Comparison of ENCODE assay signal across 20 mouse cellular contexts in genomic region chr7:101695483-101695882, GRCm38 (mm10). TPM values are rescaled to one million over a fixed set of nuclear protein-coding genes. Genes with fewer than 3 reads are reported as not detected.
DNase-seq lines count a peak whose midpoint lies in the region; ATAC-seq and TF ChIP-seq lines count a peak whose summit lies in the region.
"Had no signal": no experiment of that assay in that cellular context is flagged by ENCODE, and none has a peak within 500 bp of the region (broad histone marks: within the 10 kb centered on the region; RNA-seq: fewer than 3 reads in every experiment).

No protein-coding gene starts in this region.

- TF ChIP-seq CTCF in cerebellum, adult 2 months (IDR thresholded peaks at IDR 0.05; ENCODE audit: borderline replicate concordance, insufficient read depth, low read depth, low read length): no peak
- no peak for TF ChIP-seq CTCF in left cerebral cortex, adult 2 months (IDR thresholded peaks at IDR 0.05)

- H3K9me3 ChIP-seq in hindbrain, embryonic 16.5 days (ENCODE audit: control insufficient read depth, low read length): no peaks in the 10 kb centered on the region
- H3K9me3 ChIP-seq in hindbrain, embryonic 11.5 days (ENCODE audit: control insufficient read depth, low read length): no peaks in the 10 kb centered on the region
- H3K9me3 ChIP-seq: forebrain, embryonic 10.5 days; hindbrain, embryonic 13.5 days; stomach, embryonic 15.5 days had no signal

- peaks cover 8% of the 10 kb centered on the region for H3K4me1 ChIP-seq in hindbrain, embryonic 16.5 days (ENCODE audit: control insufficient read depth, insufficient read depth, low read depth, low read length)
- H3K4me1 ChIP-seq in hindbrain, embryonic 11.5 days (replicated peaks; ENCODE audit: control insufficient read depth, insufficient read depth, low read length): no peaks in the 10 kb centered on the region
- H3K4me1 ChIP-seq in cerebellum, adult 2 months (ENCODE audit: control insufficient read depth, insufficient read depth, low read length): peaks cover 13% of the 10 kb centered on the region
- H3K4me1 ChIP-seq: stomach, embryonic 15.5 days had no signal

- H3K27ac ChIP-seq in hindbrain, embryonic 16.5 days (ENCODE audit: low read depth, low read length): no peak overlapping the region
- H3K27ac ChIP-seq in hindbrain, embryonic 11.5 days (ENCODE audit: low read depth, low read length): no peak overlapping the region
- H3K27ac ChIP-seq in cerebellum, adult 2 months (ENCODE audit: insufficient read depth, low read length): no peak overlapping the region
- no peak overlapping the region for H3K27ac ChIP-seq in left cerebral cortex, adult 2 months
- H3K27ac ChIP-seq: forebrain, embryonic 10.5 days; heart, adult 2 months; hindbrain, embryonic 13.5 days; kidney, postnatal 0 days; stomach, embryonic 15.5 days had no signal

- no peaks in the 10 kb centered on the region for H3K36me3 ChIP-seq in hindbrain, embryonic 16.5 days (ENCODE audit: control insufficient read depth, insufficient read depth, low read length)
- H3K36me3 ChIP-seq in hindbrain, embryonic 11.5 days (ENCODE audit: control insufficient read depth, insufficient read depth, low read length): no peaks in the 10 kb centered on the region
- H3K36me3 ChIP-seq: stomach, embryonic 15.5 days had no signal

- peak; percentile 30; the same call in 1 of the 2 replicates for ATAC-seq in hindbrain, embryonic 16.5 days
- no peak for ATAC-seq in hindbrain, embryonic 11.5 days (ENCODE audit: low FRiP score)
- ATAC-seq: CD4-positive, CD25-positive, alpha-beta regulatory T cell, adult 4 months; forebrain, embryonic 16.5 days; inflammation-experienced regulatory T-cells, adult 6 months had no signal

- no peak for DNase-seq in hindbrain, embryonic 11.5 days (ENCODE audit: low spot score)
- peak; percentile 61 for DNase-seq in brain, adult 2 months (ENCODE audit: low read depth, low spot score)
- DNase-seq in cerebellum, adult 2 months: peak; percentile 56 to 74
- DNase-seq in cerebellum, postnatal 25 days: peak; percentile 51 to 68
- DNase-seq in adrenal gland, adult 18-20 months (ENCODE audit: low spot score in 2 of 2): no peak
- no peak for DNase-seq in left cerebral cortex, adult 2 months (ENCODE audit: extremely low spot score in 1 of 2, low spot score in 2 of 2)
- DNase-seq: adrenal gland, postnatal 36 days; gastrocnemius, postnatal 25 days; heart, adult 2 months; kidney, adult 2 months; thymus, postnatal 36 days had no signal

- H3K4me2 ChIP-seq in hindbrain, embryonic 16.5 days (ENCODE audit: low read length): no peak overlapping the region
- H3K4me2 ChIP-seq in hindbrain, embryonic 11.5 days (replicated peaks; ENCODE audit: low read depth, low read length): no peak overlapping the region
- H3K4me2 ChIP-seq: hindbrain, embryonic 13.5 days; midbrain, embryonic 11.5 days; stomach, embryonic 15.5 days had no signal

- no peak overlapping the region for H3K9ac ChIP-seq in hindbrain, embryonic 16.5 days (ENCODE audit: low read depth, low read length)
- no peak overlapping the region for H3K9ac ChIP-seq in hindbrain, embryonic 11.5 days (ENCODE audit: low read depth, low read length)
- H3K9ac ChIP-seq: hindbrain, embryonic 13.5 days; stomach, embryonic 15.5 days had no signal

- WGBS in hindbrain, embryonic 16.5 days: 45% methylated on average over 5 of the region's 5 CpGs
- WGBS in hindbrain, embryonic 11.5 days: 75% methylated on average over 5 of the region's 5 CpGs
- 6% methylated on average over 5 of the region's 5 CpGs for WGBS in cerebellum, adult 2 months

- no peaks in the 10 kb centered on the region for H3K27me3 ChIP-seq in hindbrain, embryonic 16.5 days (replicated peaks; ENCODE audit: control insufficient read depth, insufficient read depth, low read length)
- no peaks in the 10 kb centered on the region for H3K27me3 ChIP-seq in hindbrain, embryonic 11.5 days (ENCODE audit: control insufficient read depth, insufficient read depth, low read length)
- H3K27me3 ChIP-seq in cerebellum, adult 2 months (ENCODE audit: control insufficient read depth, insufficient read depth, low read length): no peaks in the 10 kb centered on the region
- H3K27me3 ChIP-seq: hindbrain, embryonic 13.5 days; stomach, embryonic 15.5 days had no signal

- no peak overlapping the region for H3K4me3 ChIP-seq in hindbrain, embryonic 16.5 days (ENCODE audit: low read length)
- H3K4me3 ChIP-seq in hindbrain, embryonic 11.5 days (ENCODE audit: low read depth, low read length): no peak overlapping the region
- H3K4me3 ChIP-seq in cerebellum, adult 2 months (replicated peaks; ENCODE audit: insufficient read depth, low read depth, low read length): no peak overlapping the region
- H3K4me3 ChIP-seq in left cerebral cortex, adult 2 months: no peak overlapping the region
- H3K4me3 ChIP-seq: forebrain, embryonic 10.5 days; heart, adult 2 months; hindbrain, embryonic 13.5 days; stomach, embryonic 15.5 days had no signal

- TF ChIP-seq POLR2A in cerebellum, adult 2 months (IDR thresholded peaks at IDR 0.05; ENCODE audit: borderline replicate concordance, insufficient read depth, low read length): no peak

- intact Hi-C loops in left cerebral cortex, adult 2 months (cut with DNase I): no loop called here

RNA-seq across cellular contexts. Expression of gene Clpb, which starts 32.0 kb away (rescaled TPM):
- polyA plus RNA-seq in hindbrain, embryonic 16.5 days (2015; fragmentation: Nextera tagmentation; extraction: Ambion mirVana): 47.3 and 47.6 TPM in 2 replicates
- 29.4 and 34.1 TPM in 2 replicates for polyA plus RNA-seq in hindbrain, embryonic 11.5 days (2014; fragmentation: Nextera tagmentation; extraction: Ambion mirVana)
- 33.0 and 37.4 TPM in 2 replicates for polyA plus RNA-seq in cerebellum, adult 2 months (2012; rRNA removed)
- 100 to 1,000 TPM in 1 of 2 experiments, 10 to 100 TPM in 1; 90.8 to 113 TPM for total RNA-seq in adrenal gland, adult 18-20 months (2021)
- 10 to 100 TPM; 55.6 to 57.1 TPM for total RNA-seq in left cerebral cortex, adult 2 months (2021)

Comparison
In these comparisons a context has a peak if more than half of its experiments do, and no peak if none do; other contexts are left out.
1. DNase-seq: peak in brain, adult 2 months (single experiment), cerebellum, adult 2 months (2 of 2) and cerebellum, postnatal 25 days (2 of 2); none in hindbrain, embryonic 11.5 days (single experiment), adrenal gland, adult 18-20 months (0 of 2) and left cerebral cortex, adult 2 months (0 of 2).